Mouse (Mus musculus) megakaryocyte, embryonic 14.5 days (primary cell): ENCODE results near the gene Foxn3. TPM values are rescaled to one million over a fixed set of nuclear protein-coding genes. Genes with fewer than 3 reads are reported as not detected.

Experiments
- H3K27me3 ChIP-seq: replicated peaks from 2 replicates; pipeline ENCODE3; 2012; ENCODE audit warnings: inconsistent platforms
- H3K36me3 ChIP-seq: replicated peaks from 2 replicates; pipeline ENCODE3; 2012; ENCODE audit warnings: low read length, inconsistent platforms, mixed read lengths
- H3K4me1 ChIP-seq: 2 replicates; pipeline ENCODE4 v1.6.1; 2012; ENCODE audit warnings: inconsistent platforms
- H3K4me3 ChIP-seq: replicated peaks from 2 replicates; pipeline ENCODE3; 2012; ENCODE audit warnings: moderate library complexity, mild to moderate bottlenecking, inconsistent platforms
- H3K9me3 ChIP-seq: 2 replicates; pipeline ENCODE4 v1.6.1; 2012; ENCODE audit warnings: inconsistent platforms
- FLI1 ChIP-seq: IDR thresholded peaks from 2 replicates; pipeline ENCODE4 v1.6.1; 2012; ENCODE audit warnings: low read length, inconsistent platforms, mixed read lengths
- GATA1 ChIP-seq: IDR thresholded peaks from 3 replicates; pipeline ENCODE4 v1.6.1; 2012; ENCODE audit warnings: mixed read lengths, low read length, inconsistent platforms, borderline replicate concordance
- polyA plus RNA-seq: library from polyadenylated mRNA; stranded (reverse); fragments of >175 nt; gene quantifications from 2 replicates; pipeline ENCODE4 v1.2.3, GENCODE M21; 2012; ENCODE audit warnings: low replicate concordance; ENCODE audit not compliant: insufficient read depth

The Foxn3 gene
- polyA plus RNA-seq, 1 experiment: 20.5 TPM

GRCm38 (mm10) chr12:99246984-99247746 lies 316.2 kb downstream of the Foxn3 start:
- no peaks in the 10 kb centered on the region for H3K27me3 ChIP-seq
- no peak for TF ChIP-seq GATA1
- no peak for TF ChIP-seq FLI1
- H3K4me1 ChIP-seq: peaks cover 48% of the 10 kb centered on the region
- H3K9me3 ChIP-seq: no peaks in the 10 kb centered on the region
- H3K4me3 ChIP-seq: no peak overlapping the region
- no peaks in the 10 kb centered on the region for H3K36me3 ChIP-seq

GRCm38 (mm10) chr12:99244673-99245072 lies 318.7 kb downstream of the Foxn3 start:
- no peak for TF ChIP-seq GATA1
- Histone ChIP-seq H3K36me3 (no peaks in the 10 kb centered on the region), H3K9me3 (no peaks in the 10 kb centered on the region), H3K27me3 (peaks cover 2% of the 10 kb centered on the region), H3K4me3 (no peak overlapping the region), H3K4me1 (peaks cover 34% of the 10 kb centered on the region)

- no peak overlapping the region for H3K4me3 ChIP-seq
- peaks cover 2% of the 10 kb centered on the region for H3K27me3 ChIP-seq
- H3K4me1 ChIP-seq: peaks cover 33% of the 10 kb centered on the region
- no peak for TF ChIP-seq FLI1
- no peak for TF ChIP-seq GATA1
- H3K9me3 ChIP-seq: no peaks in the 10 kb centered on the region
- no peaks in the 10 kb centered on the region for H3K36me3 ChIP-seq
Measured at GRCm38 (mm10) chr12:99244264-99244663, 319.1 kb downstream of the Foxn3 start.

- peaks cover 26% of the 10 kb centered on the region for H3K4me1 ChIP-seq
- peaks cover 2% of the 10 kb centered on the region for H3K27me3 ChIP-seq
- TF ChIP-seq FLI1: no peak
- TF ChIP-seq GATA1: no peak
- no peak overlapping the region for H3K4me3 ChIP-seq
- no peaks in the 10 kb centered on the region for H3K9me3 ChIP-seq
- H3K36me3 ChIP-seq: no peaks in the 10 kb centered on the region
Measured at GRCm38 (mm10) chr12:99243316-99243715, 320.1 kb downstream of the Foxn3 start.

- H3K4me1 ChIP-seq: peaks cover 23% of the 10 kb centered on the region
- no peaks in the 10 kb centered on the region for H3K36me3 ChIP-seq
- TF ChIP-seq GATA1: no peak
- no peak for TF ChIP-seq FLI1
- H3K4me3 ChIP-seq: no peak overlapping the region
- H3K9me3 ChIP-seq: no peaks in the 10 kb centered on the region
- H3K27me3 ChIP-seq: peaks cover 2% of the 10 kb centered on the region
Measured at GRCm38 (mm10) chr12:99240185-99240726, 323.1 kb downstream of the Foxn3 start.

- Histone ChIP-seq H3K36me3 (no peaks in the 10 kb centered on the region), H3K4me3 (no peak overlapping the region), H3K27me3 (peaks cover 2% of the 10 kb centered on the region), H3K9me3 (no peaks in the 10 kb centered on the region), H3K4me1 (peaks cover 18% of the 10 kb centered on the region)
- TF ChIP-seq FLI1 (no peak), GATA1 (no peak)
Measured at GRCm38 (mm10) chr12:99239735-99240134, 323.6 kb downstream of the Foxn3 start.

- Histone ChIP-seq H3K27me3 (peaks cover 2% of the 10 kb centered on the region), H3K4me1 (peaks cover 3% of the 10 kb centered on the region)
Measured at GRCm38 (mm10) chr12:99237497-99237896, 325.9 kb downstream of the Foxn3 start.

GRCm38 (mm10) chr12:99234346-99234745 lies 329.0 kb downstream of the Foxn3 start:
- Histone ChIP-seq H3K9me3 (no peaks in the 10 kb centered on the region), H3K4me1 (peaks cover 3% of the 10 kb centered on the region), H3K4me3 (no peak overlapping the region), H3K36me3 (no peaks in the 10 kb centered on the region), H3K27me3 (no peaks in the 10 kb centered on the region)
- TF ChIP-seq GATA1 (no peak), FLI1 (no peak)

More at GRCm38 (mm10) chr12:99237497-99237896, 325.9 kb downstream of the Foxn3 start:
- Histone ChIP-seq H3K9me3 (no peaks in the 10 kb centered on the region), H3K36me3 (no peaks in the 10 kb centered on the region), H3K4me3 (no peak overlapping the region)
- TF ChIP-seq GATA1: no peak
- no peak for TF ChIP-seq FLI1

- H3K36me3 ChIP-seq: no peaks in the 10 kb centered on the region
- H3K4me1 ChIP-seq: peaks cover 3% of the 10 kb centered on the region
- TF ChIP-seq FLI1 (no peak), GATA1 (no peak)
- H3K27me3 ChIP-seq: no peaks in the 10 kb centered on the region
- H3K4me3 ChIP-seq: no peak overlapping the region
- no peaks in the 10 kb centered on the region for H3K9me3 ChIP-seq
Measured at GRCm38 (mm10) chr12:99233386-99233785, 330.0 kb downstream of the Foxn3 start.

- H3K4me3 ChIP-seq: no peak overlapping the region
- no peaks in the 10 kb centered on the region for H3K36me3 ChIP-seq
- no peaks in the 10 kb centered on the region for H3K27me3 ChIP-seq
- H3K4me1 ChIP-seq: peaks cover 4% of the 10 kb centered on the region
- no peaks in the 10 kb centered on the region for H3K9me3 ChIP-seq
- no peak for TF ChIP-seq FLI1
- TF ChIP-seq GATA1: no peak
Measured at GRCm38 (mm10) chr12:99232478-99232877, 330.9 kb downstream of the Foxn3 start.
